Mouse (Mus musculus): ENCODE results near the gene Riox2. TPM values are rescaled to one million over a fixed set of nuclear protein-coding genes. Genes with fewer than 3 reads are reported as not detected.

The Riox2 gene
- polyA plus RNA-seq, 1 experiment from 2014 or later = 31.1 TPM

- Histone ChIP-seq H3K36me3 (ENCODE audit: control insufficient read depth, insufficient read depth, low read length) (no peaks in the 10 kb centered on the region), H3K9ac (ENCODE audit: low read length) (no peak overlapping the region), H3K4me2 (ENCODE audit: low read depth, low read length, severe bottlenecking) (no peak overlapping the region), H3K4me3 (ENCODE audit: low read depth, low read length) (no peak overlapping the region), H3K27me3 (ENCODE audit: control insufficient read depth, insufficient read depth, low read length) (no peaks in the 10 kb centered on the region), H3K27ac (ENCODE audit: low read depth, low read length) (no peak overlapping the region), H3K9me3 (ENCODE audit: control insufficient read depth, low read length) (no peaks in the 10 kb centered on the region), H3K4me1 (replicated peaks; ENCODE audit: control insufficient read depth, insufficient read depth, low read length) (no peaks in the 10 kb centered on the region)
- WGBS = 80% methylated on average over 5 of the region's 5 CpGs
- no peak for ATAC-seq (replicated peaks; ENCODE audit: low FRiP score)
- no peak for DNase-seq (ENCODE audit: low spot score)
These were observed 59.7 kb downstream of the Riox2 start for GRCm38 (mm10) chr16:59531243-59531642.

- WGBS = 47% methylated on average over 3 of the region's 3 CpGs
- H3K4me3 ChIP-seq (ENCODE audit: low read depth, low read length) = no peak overlapping the region
- no peak for ATAC-seq (replicated peaks; ENCODE audit: low FRiP score)
- no peaks in the 10 kb centered on the region for H3K36me3 ChIP-seq (ENCODE audit: control insufficient read depth, insufficient read depth, low read length)
- no peak overlapping the region for H3K27ac ChIP-seq (ENCODE audit: low read depth, low read length)
- no peak overlapping the region for H3K9ac ChIP-seq (ENCODE audit: low read length)
- no peaks in the 10 kb centered on the region for H3K4me1 ChIP-seq (replicated peaks; ENCODE audit: control insufficient read depth, insufficient read depth, low read length)
- no peak overlapping the region for H3K4me2 ChIP-seq (ENCODE audit: low read depth, low read length, severe bottlenecking)
- no peaks in the 10 kb centered on the region for H3K9me3 ChIP-seq (ENCODE audit: control insufficient read depth, low read length)
- no peaks in the 10 kb centered on the region for H3K27me3 ChIP-seq (ENCODE audit: control insufficient read depth, insufficient read depth, low read length)
- DNase-seq (ENCODE audit: low spot score) = no peak
These were observed 61.0 kb downstream of the Riox2 start for GRCm38 (mm10) chr16:59532561-59532960.

GRCm38 (mm10) chr16:59534349-59534748 is 62.8 kb downstream of the Riox2 start:
- Histone ChIP-seq H3K27me3 (ENCODE audit: control insufficient read depth, insufficient read depth, low read length) (no peaks in the 10 kb centered on the region), H3K27ac (ENCODE audit: low read depth, low read length) (no peak overlapping the region), H3K36me3 (ENCODE audit: control insufficient read depth, insufficient read depth, low read length) (no peaks in the 10 kb centered on the region), H3K4me3 (ENCODE audit: low read depth, low read length) (no peak overlapping the region), H3K9me3 (ENCODE audit: control insufficient read depth, low read length) (no peaks in the 10 kb centered on the region), H3K4me1 (replicated peaks; ENCODE audit: control insufficient read depth, insufficient read depth, low read length) (no peaks in the 10 kb centered on the region), H3K9ac (ENCODE audit: low read length) (no peak overlapping the region), H3K4me2 (ENCODE audit: low read depth, low read length, severe bottlenecking) (no peak overlapping the region)
- no peak for ATAC-seq (replicated peaks; ENCODE audit: low FRiP score)
- DNase-seq (ENCODE audit: low spot score) = no peak
- WGBS = 88% methylated on average over 11 of the region's 11 CpGs

- no peak overlapping the region for H3K9ac ChIP-seq (ENCODE audit: low read length)
- 83% methylated on average over 5 of the region's 5 CpGs for WGBS
- no peak overlapping the region for H3K4me3 ChIP-seq (ENCODE audit: low read depth, low read length)
- H3K27me3 ChIP-seq (ENCODE audit: control insufficient read depth, insufficient read depth, low read length) = no peaks in the 10 kb centered on the region
- H3K27ac ChIP-seq (ENCODE audit: low read depth, low read length) = no peak overlapping the region
- H3K36me3 ChIP-seq (ENCODE audit: control insufficient read depth, insufficient read depth, low read length) = no peaks in the 10 kb centered on the region
- H3K4me2 ChIP-seq (ENCODE audit: low read depth, low read length, severe bottlenecking) = no peak overlapping the region
- H3K4me1 ChIP-seq (replicated peaks; ENCODE audit: control insufficient read depth, insufficient read depth, low read length) = no peaks in the 10 kb centered on the region
- no peaks in the 10 kb centered on the region for H3K9me3 ChIP-seq (ENCODE audit: control insufficient read depth, low read length)
- ATAC-seq (replicated peaks; ENCODE audit: low FRiP score) (no peak), DNase-seq (ENCODE audit: low spot score) (no peak)
These were observed 64.1 kb downstream of the Riox2 start for GRCm38 (mm10) chr16:59535673-59536072.

- Histone ChIP-seq H3K4me3 (ENCODE audit: low read depth, low read length) (no peak overlapping the region), H3K9me3 (ENCODE audit: control insufficient read depth, low read length) (no peaks in the 10 kb centered on the region), H3K36me3 (ENCODE audit: control insufficient read depth, insufficient read depth, low read length) (no peaks in the 10 kb centered on the region), H3K4me1 (replicated peaks; ENCODE audit: control insufficient read depth, insufficient read depth, low read length) (no peaks in the 10 kb centered on the region), H3K4me2 (ENCODE audit: low read depth, low read length, severe bottlenecking) (no peak overlapping the region), H3K27ac (ENCODE audit: low read depth, low read length) (no peak overlapping the region), H3K27me3 (ENCODE audit: control insufficient read depth, insufficient read depth, low read length) (no peaks in the 10 kb centered on the region), H3K9ac (ENCODE audit: low read length) (no peak overlapping the region)
- ATAC-seq (replicated peaks; ENCODE audit: low FRiP score) (no peak), DNase-seq (ENCODE audit: low spot score) (no peak)
- 87% methylated on average over 3 of the region's 3 CpGs for WGBS
These were observed 69.4 kb downstream of the Riox2 start for GRCm38 (mm10) chr16:59540944-59541343.

GRCm38 (mm10) chr16:59541382-59541781 is 69.8 kb downstream of the Riox2 start:
- H3K4me3 ChIP-seq (ENCODE audit: low read depth, low read length) = no peak overlapping the region
- no peaks in the 10 kb centered on the region for H3K9me3 ChIP-seq (ENCODE audit: control insufficient read depth, low read length)
- WGBS = 91% methylated on average over 4 of the region's 4 CpGs
- no peak overlapping the region for H3K27ac ChIP-seq (ENCODE audit: low read depth, low read length)
- no peaks in the 10 kb centered on the region for H3K36me3 ChIP-seq (ENCODE audit: control insufficient read depth, insufficient read depth, low read length)
- ATAC-seq (replicated peaks; ENCODE audit: low FRiP score) = no peak
- no peaks in the 10 kb centered on the region for H3K4me1 ChIP-seq (replicated peaks; ENCODE audit: control insufficient read depth, insufficient read depth, low read length)
- H3K9ac ChIP-seq (ENCODE audit: low read length) = no peak overlapping the region
- no peaks in the 10 kb centered on the region for H3K27me3 ChIP-seq (ENCODE audit: control insufficient read depth, insufficient read depth, low read length)
- H3K4me2 ChIP-seq (ENCODE audit: low read depth, low read length, severe bottlenecking) = no peak overlapping the region
- DNase-seq (ENCODE audit: low spot score) = no peak

Other genes with a start within 250 kb of the Riox2 start
- gene Olfr201, start 199.1 kb upstream of the Riox2 start, polyA plus RNA-seq (2014; fragmentation: Nextera tagmentation; extraction: Ambion mirVana) = not detected in 2 replicates
- gene Olfr202, start 185.0 kb upstream of the Riox2 start, polyA plus RNA-seq (2014; fragmentation: Nextera tagmentation; extraction: Ambion mirVana) = not detected in 2 replicates
- not detected in 2 replicates for gene Olfr203, start 172.9 kb upstream of the Riox2 start, polyA plus RNA-seq (2014; fragmentation: Nextera tagmentation; extraction: Ambion mirVana)
- gene Olfr204, start 153.5 kb upstream of the Riox2 start, polyA plus RNA-seq (2014; fragmentation: Nextera tagmentation; extraction: Ambion mirVana) = not detected in 2 replicates
- gene Olfr205, start 140.6 kb upstream of the Riox2 start, polyA plus RNA-seq (2014; fragmentation: Nextera tagmentation; extraction: Ambion mirVana) = not detected in 2 replicates
- gene Olfr206, start 122.5 kb upstream of the Riox2 start, polyA plus RNA-seq (2014; fragmentation: Nextera tagmentation; extraction: Ambion mirVana) = not detected in 2 replicates
- gene Olfr209, start 107.8 kb upstream of the Riox2 start, polyA plus RNA-seq (2014; fragmentation: Nextera tagmentation; extraction: Ambion mirVana) = not detected in 2 replicates
- gene Gabrr3, start 64.4 kb upstream of the Riox2 start, polyA plus RNA-seq (2014; fragmentation: Nextera tagmentation; extraction: Ambion mirVana) = 0.07 TPM in 1 of 2 replicates, not detected in the other
- gene Crybg3, start 129.2 kb downstream of the Riox2 start, polyA plus RNA-seq (2014; fragmentation: Nextera tagmentation; extraction: Ambion mirVana) = 6.0 and 6.5 TPM in 2 replicates
- 54.4 and 55.6 TPM in 2 replicates for gene Arl6, start 167.6 kb downstream of the Riox2 start, polyA plus RNA-seq (2014; fragmentation: Nextera tagmentation; extraction: Ambion mirVana)